8 mouse cellular contexts compared by ENCODE assay signal in the genomic region with DNA sequence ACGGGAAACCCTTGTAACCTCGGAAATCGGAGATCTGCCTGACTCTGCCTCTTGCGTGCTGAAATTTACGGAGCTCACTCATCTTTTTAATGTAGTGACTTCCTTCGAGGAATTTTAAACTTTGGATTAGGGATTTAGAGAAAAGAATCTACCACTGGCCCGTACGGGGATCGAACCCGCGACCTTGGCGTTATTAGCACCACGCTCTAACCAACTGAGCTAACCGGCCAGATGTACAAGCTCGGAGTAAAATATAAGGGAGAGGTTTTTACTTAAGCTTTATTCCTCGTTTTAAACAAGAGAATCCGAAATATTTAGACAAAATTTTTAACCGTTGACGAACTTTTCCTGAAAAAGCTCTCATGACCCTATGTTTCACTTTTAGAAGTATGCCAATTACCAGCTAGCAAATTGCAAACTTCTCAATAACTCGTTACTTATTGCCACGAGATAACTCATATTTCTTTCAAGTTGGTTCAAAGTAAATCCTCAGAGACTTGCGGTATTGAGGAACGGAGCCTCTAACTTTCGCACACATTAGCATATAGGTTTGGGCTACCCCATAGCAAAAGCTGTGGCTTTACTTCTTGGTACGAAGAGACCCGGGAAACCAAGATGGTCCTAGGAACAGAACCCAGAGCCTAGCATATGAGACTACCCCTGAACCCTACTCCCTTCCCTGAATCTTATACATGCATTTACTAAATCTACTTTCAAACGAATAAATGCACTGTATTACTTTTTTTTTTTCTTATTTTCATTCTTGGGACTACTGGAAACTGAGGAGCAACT. TPM values are rescaled to one million over a fixed set of nuclear protein-coding genes. Genes with fewer than 3 reads are reported as not detected.
DNase-seq lines count a peak whose midpoint lies in the region; ATAC-seq and TF ChIP-seq lines count a peak whose summit lies in the region.

No protein-coding gene starts in this region.

- ATAC-seq in forebrain, embryonic 13.5 days = no peak
- ATAC-seq in intestine, embryonic 14.5 days (replicated peaks; ENCODE audit: low FRiP score, low TSS enrichment, low read depth) = peak; percentile 77; the same call in 1 of the 2 replicates
- no peak; the same call in 1 of the 2 replicates for ATAC-seq in neural tube, embryonic 11.5 days (ENCODE audit: insufficient read depth, low FRiP score, low TSS enrichment)
- ATAC-seq in erythroid progenitor cell, adult 5-6 weeks (replicated peaks; ENCODE audit: low FRiP score, poor library complexity, severe bottlenecking) = no peak

- no peaks in the 10 kb centered on the region for H3K36me3 ChIP-seq in kidney, adult 2 months (ENCODE audit: control insufficient read depth, insufficient read depth, low read length)
- H3K36me3 ChIP-seq in forebrain, embryonic 13.5 days (ENCODE audit: poor library complexity, severe bottlenecking) = no peaks in the 10 kb centered on the region
- no peaks in the 10 kb centered on the region for H3K36me3 ChIP-seq in intestine, embryonic 14.5 days (ENCODE audit: control insufficient read depth, insufficient read depth, low read length)
- H3K36me3 ChIP-seq in neural tube, embryonic 11.5 days (ENCODE audit: control insufficient read depth, insufficient read depth, low read length) = no peaks in the 10 kb centered on the region

- no peaks in the 10 kb centered on the region for H3K27me3 ChIP-seq in kidney, adult 2 months (replicated peaks; ENCODE audit: control insufficient read depth, insufficient read depth, low read length)
- peaks cover 6% of the 10 kb centered on the region; the same call in 1 of the 2 replicates for H3K27me3 ChIP-seq in forebrain, embryonic 13.5 days
- no peaks in the 10 kb centered on the region for H3K27me3 ChIP-seq in intestine, embryonic 14.5 days (replicated peaks; ENCODE audit: control insufficient read depth, insufficient read depth, low read length)
- no peaks in the 10 kb centered on the region for H3K27me3 ChIP-seq in neural tube, embryonic 11.5 days (ENCODE audit: control insufficient read depth, insufficient read depth, low read length)

- no peak overlapping the region for H3K9ac ChIP-seq in forebrain, embryonic 13.5 days
- 0 out of 2 replicates have a peak overlapping the region, but pooled peaks have one; percentile 30 for H3K9ac ChIP-seq in intestine, embryonic 14.5 days (ENCODE audit: low read length)
- H3K9ac ChIP-seq in neural tube, embryonic 11.5 days (ENCODE audit: low read length) = no peak overlapping the region

- no peak for TF ChIP-seq CTCF in kidney, adult 2 months (conservative IDR thresholded peaks at IDR 0.05; ENCODE audit: insufficient read depth, insufficient read length, low read depth, low read length)

- no peak for TF ChIP-seq POLR2A in kidney, adult 2 months (IDR thresholded peaks at IDR 0.05; ENCODE audit: low read depth, low read length)

- no peak overlapping the region for H3K4me3 ChIP-seq in kidney, adult 2 months (ENCODE audit: insufficient read depth, low read depth, low read length)
- peak overlapping the region; percentile 31 for H3K4me3 ChIP-seq in forebrain, embryonic 13.5 days
- peak overlapping the region; percentile 41 for H3K4me3 ChIP-seq in intestine, embryonic 14.5 days (ENCODE audit: low read depth, low read length)
- peak overlapping the region; percentile 26 for H3K4me3 ChIP-seq in neural tube, embryonic 11.5 days (ENCODE audit: low read depth, low read length)

- H3K9me3 ChIP-seq in forebrain, embryonic 13.5 days (replicated peaks) = no peaks in the 10 kb centered on the region
- no peaks in the 10 kb centered on the region for H3K9me3 ChIP-seq in intestine, embryonic 14.5 days (ENCODE audit: control insufficient read depth, low read length)
- no peaks in the 10 kb centered on the region for H3K9me3 ChIP-seq in neural tube, embryonic 11.5 days (ENCODE audit: control insufficient read depth, low read length)

- no peak overlapping the region for H3K27ac ChIP-seq in kidney, adult 2 months (ENCODE audit: insufficient read depth, low read depth, low read length)
- no peak overlapping the region for H3K27ac ChIP-seq in forebrain, embryonic 13.5 days
- no peak overlapping the region for H3K27ac ChIP-seq in intestine, embryonic 14.5 days (ENCODE audit: low read depth)
- no peak overlapping the region for H3K27ac ChIP-seq in neural tube, embryonic 11.5 days (ENCODE audit: low read depth, low read length)

- DNase-seq in kidney, adult 2 months = peak; percentile 30
- no peak for DNase-seq in kidney, adult 11 months
- DNase-seq in adrenal gland, postnatal 14 days = peak; percentile 26
- DNase-seq in intestine, embryonic 14.5 days (ENCODE audit: low spot score) = peak; percentile 75
- peak; percentile 81 for DNase-seq in liver
- peak; percentile 63 for DNase-seq in neural tube, embryonic 11.5 days (ENCODE audit: low spot score)

- WGBS in kidney, adult 2 months = 15% methylated on average over 27 of the region's 27 CpGs
- 1% methylated on average over 27 of the region's 27 CpGs for WGBS in forebrain, embryonic 13.5 days
- 5% methylated on average over 27 of the region's 27 CpGs for WGBS in intestine, embryonic 14.5 days
- WGBS in neural tube, embryonic 11.5 days = under 1% methylated on average over 27 of the region's 27 CpGs

- H3K4me1 ChIP-seq in kidney, adult 2 months (ENCODE audit: control insufficient read depth, insufficient read depth, low read length) = no peaks in the 10 kb centered on the region
- H3K4me1 ChIP-seq in forebrain, embryonic 13.5 days = peaks cover 8% of the 10 kb centered on the region
- H3K4me1 ChIP-seq in intestine, embryonic 14.5 days (replicated peaks; ENCODE audit: control insufficient read depth, insufficient read depth, low read length) = no peaks in the 10 kb centered on the region
- no peaks in the 10 kb centered on the region for H3K4me1 ChIP-seq in neural tube, embryonic 11.5 days (ENCODE audit: control insufficient read depth, insufficient read depth, low read length)

- H3K4me2 ChIP-seq in forebrain, embryonic 13.5 days = peak overlapping the region; percentile 42
- H3K4me2 ChIP-seq in intestine, embryonic 14.5 days (ENCODE audit: low read length) = peak overlapping the region; percentile 50
- H3K4me2 ChIP-seq in neural tube, embryonic 11.5 days (ENCODE audit: low read depth) = peak overlapping the region; percentile 39

RNA-seq across cellular contexts. Expression of a gene that starts 48.5 kb away (rescaled TPM):
- polyA plus RNA-seq in kidney, adult 2 months (2012; rRNA removed) = 1.3 and 2.1 TPM in 2 replicates
- total RNA-seq in adrenal gland, postnatal 14 days (2021) = 132 and 133 TPM in 2 replicates
- 24.7 and 27.2 TPM in 2 replicates for polyA plus RNA-seq in forebrain, embryonic 13.5 days (2015; fragmentation: Nextera tagmentation; extraction: Ambion mirVana)
- polyA plus RNA-seq in intestine, embryonic 14.5 days (2014; fragmentation: Nextera tagmentation; extraction: Ambion mirVana) = 22.1 and 24.2 TPM in 2 replicates
- polyA plus RNA-seq in neural tube, embryonic 11.5 days (2014; fragmentation: Nextera tagmentation; extraction: Ambion mirVana) = 20.0 TPM in 2 replicates
- total RNA-seq in erythroid progenitor cell, adult 5-6 weeks (2015; ENCODE audit: low replicate concordance) = 696 and 939 TPM in 2 replicates
- total RNA-seq in erythroid progenitor cell, adult 5-6 weeks (2017; ENCODE audit: low replicate concordance) = 393 and 1,610 TPM in 2 replicates

RNA-seq across cellular contexts. Expression of a gene that starts 48.8 kb away (rescaled TPM):
- 7.6 and 8.6 TPM in 2 replicates for polyA plus RNA-seq in kidney, adult 2 months (2012; rRNA removed)
- total RNA-seq in adrenal gland, postnatal 14 days (2021) = 319 and 352 TPM in 2 replicates
- polyA plus RNA-seq in forebrain, embryonic 13.5 days (2015; fragmentation: Nextera tagmentation; extraction: Ambion mirVana) = 4,205 and 5,125 TPM in 2 replicates
- 4,338 and 4,830 TPM in 2 replicates for polyA plus RNA-seq in intestine, embryonic 14.5 days (2014; fragmentation: Nextera tagmentation; extraction: Ambion mirVana)
- polyA plus RNA-seq in neural tube, embryonic 11.5 days (2014; fragmentation: Nextera tagmentation; extraction: Ambion mirVana) = 4,141 and 4,626 TPM in 2 replicates
- total RNA-seq in erythroid progenitor cell, adult 5-6 weeks (2015; ENCODE audit: low replicate concordance) = 209 and 329 TPM in 2 replicates
- 6,300 and 16,342 TPM in 2 replicates for total RNA-seq in erythroid progenitor cell, adult 5-6 weeks (2017; ENCODE audit: low replicate concordance)

RNA-seq across cellular contexts. Expression of a gene that starts 50.1 kb away (rescaled TPM):
- 3.6 and 5.2 TPM in 2 replicates for polyA plus RNA-seq in kidney, adult 2 months (2012; rRNA removed)
- 37.8 and 56.1 TPM in 2 replicates for total RNA-seq in adrenal gland, postnatal 14 days (2021)
- polyA plus RNA-seq in forebrain, embryonic 13.5 days (2015; fragmentation: Nextera tagmentation; extraction: Ambion mirVana) = 12.8 and 20.2 TPM in 2 replicates
- polyA plus RNA-seq in intestine, embryonic 14.5 days (2014; fragmentation: Nextera tagmentation; extraction: Ambion mirVana) = 20.6 and 22.9 TPM in 2 replicates
- polyA plus RNA-seq in neural tube, embryonic 11.5 days (2014; fragmentation: Nextera tagmentation; extraction: Ambion mirVana) = 10.5 and 15.6 TPM in 2 replicates
- 169 and 258 TPM in 2 replicates for total RNA-seq in erythroid progenitor cell, adult 5-6 weeks (2015; ENCODE audit: low replicate concordance)
- 2,740 and 4,790 TPM in 2 replicates for total RNA-seq in erythroid progenitor cell, adult 5-6 weeks (2017; ENCODE audit: low replicate concordance)

Comparison
In these comparisons a context has a peak if more than half of its experiments do, and no peak if none do; other contexts are left out.
1. RNA of a gene that starts 48.8 kb away (polyA plus RNA-seq): 4,205 to 5,125 TPM in forebrain, embryonic 13.5 days, 4,338 to 4,830 TPM in intestine, embryonic 14.5 days and 4,141 to 4,626 TPM in neural tube, embryonic 11.5 days; 7.6 to 8.6 TPM in kidney, adult 2 months; every median in the first group is over 100 times any median in the second.
2. Peak in every context shown above with its lines, with median percentiles within 50 percentile points of each other: H3K4me2 ChIP-seq.